Mouse (Mus musculus) ovary, postnatal 36 days (tissue): Measurements from ENCODE around the gene Ptprz1.

Experiments
- DNase-seq: peaks from one replicate; pipeline ENCODE4 v3.0.0; 2022; ENCODE audit warnings: low spot score, mixed read lengths

Ptprz1 gene

DNA sequence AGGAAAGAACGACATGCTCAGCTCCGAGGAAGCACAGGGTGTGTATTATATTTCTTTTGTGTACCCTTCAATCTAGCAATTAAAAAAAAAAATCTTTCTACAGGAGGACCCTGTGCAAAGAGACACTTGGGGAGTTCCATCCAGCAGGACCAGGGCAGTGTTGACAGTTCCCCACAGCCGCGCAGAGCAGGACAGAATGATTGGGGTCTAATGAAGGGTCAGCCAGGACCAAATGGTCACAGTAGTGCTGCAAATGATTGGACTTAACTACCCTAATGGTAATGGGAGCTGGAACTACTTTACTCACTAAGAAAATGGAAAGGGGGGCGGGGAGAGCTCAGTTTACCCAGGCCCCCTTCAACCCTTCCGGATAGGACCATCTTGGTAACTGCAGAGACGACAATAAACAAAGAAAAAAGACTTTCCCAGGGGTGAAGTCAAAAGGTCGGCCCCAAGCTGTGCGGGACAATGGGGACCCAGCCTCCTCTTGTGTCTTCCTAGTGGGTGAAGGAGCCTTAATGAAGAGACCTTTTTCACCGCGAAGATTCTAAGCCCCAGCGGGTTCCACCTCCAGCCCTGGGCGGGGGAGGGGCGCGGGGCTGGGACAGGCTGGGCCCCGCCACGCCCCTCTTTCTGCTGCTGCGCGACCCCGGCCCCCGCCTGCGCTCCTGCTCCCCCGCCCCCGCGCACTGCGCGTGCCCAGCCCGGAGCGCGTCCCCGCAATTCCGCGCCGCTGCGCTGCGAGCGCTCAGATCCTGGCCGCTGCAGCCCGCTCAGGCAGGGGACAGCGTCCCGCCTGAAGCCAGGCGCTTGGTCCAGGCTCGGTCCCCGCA is at the start of gene Ptprz1:
Gene Ptprz1, plus strand, starts transcription at position 722 of the 833 bp plus-strand sequence.
- peak; percentile 73 for DNase-seq

DNA sequence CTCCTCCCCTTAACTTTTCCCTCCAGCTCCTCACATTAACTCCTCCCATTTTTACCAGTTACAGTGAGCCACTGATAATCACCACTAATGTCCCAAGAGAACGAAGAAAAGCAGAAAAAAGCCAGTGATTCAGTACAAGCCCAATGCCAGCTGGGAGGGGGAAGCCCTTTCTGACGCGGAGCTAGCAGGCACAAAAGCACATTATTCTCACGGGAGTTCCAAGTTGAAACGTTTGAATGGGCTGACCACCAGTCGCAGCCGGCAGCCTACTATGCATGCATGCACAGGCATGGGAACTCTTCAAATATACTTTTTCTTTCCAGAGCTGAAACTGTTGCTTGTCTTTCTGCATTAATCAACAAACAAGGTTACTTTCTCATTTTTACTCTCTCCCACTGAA is 41.7 kb upstream of the Ptprz1 start:
- no peak for DNase-seq

DNA sequence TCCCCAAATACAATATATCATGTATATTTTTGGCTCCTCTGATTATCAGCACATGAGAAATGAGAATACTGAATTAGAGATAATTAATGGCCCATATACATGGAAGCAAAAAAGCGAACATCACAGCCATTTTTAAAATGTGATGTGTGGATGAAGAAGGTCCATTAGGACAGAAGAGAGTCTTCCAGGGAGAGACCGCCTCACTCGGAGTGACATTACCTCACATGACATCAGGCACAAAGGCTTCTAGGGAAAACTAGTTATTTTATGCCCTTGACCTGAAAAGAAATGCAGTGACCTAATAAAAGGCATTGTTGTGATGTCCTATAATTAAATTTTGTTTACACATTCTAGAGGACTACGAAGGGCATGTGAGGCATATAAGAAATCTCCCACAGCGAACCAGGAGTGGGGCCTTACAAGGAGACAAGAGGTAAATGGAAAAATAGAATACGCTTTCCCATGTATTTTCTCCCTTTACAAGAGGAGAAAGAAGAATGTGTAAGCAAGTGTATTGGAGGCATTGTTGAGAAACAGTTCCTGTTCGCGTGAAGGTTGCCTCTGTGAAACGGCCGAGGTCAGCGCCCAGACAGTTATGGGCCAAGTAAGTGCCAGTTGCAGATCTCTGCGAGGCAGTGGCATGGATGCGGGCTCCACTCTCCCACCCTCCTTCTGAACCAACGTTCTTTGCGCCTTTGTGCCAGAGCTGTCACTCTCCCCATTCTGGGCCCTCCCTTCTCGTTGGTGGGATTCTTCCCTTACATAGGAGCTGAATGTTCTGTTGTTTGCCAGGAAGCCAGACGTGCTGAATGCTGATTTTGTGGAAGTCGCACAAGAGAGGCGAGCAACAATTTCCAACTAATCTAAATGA is 41.0 kb upstream of the Ptprz1 start:
- no peak for DNase-seq

DNA sequence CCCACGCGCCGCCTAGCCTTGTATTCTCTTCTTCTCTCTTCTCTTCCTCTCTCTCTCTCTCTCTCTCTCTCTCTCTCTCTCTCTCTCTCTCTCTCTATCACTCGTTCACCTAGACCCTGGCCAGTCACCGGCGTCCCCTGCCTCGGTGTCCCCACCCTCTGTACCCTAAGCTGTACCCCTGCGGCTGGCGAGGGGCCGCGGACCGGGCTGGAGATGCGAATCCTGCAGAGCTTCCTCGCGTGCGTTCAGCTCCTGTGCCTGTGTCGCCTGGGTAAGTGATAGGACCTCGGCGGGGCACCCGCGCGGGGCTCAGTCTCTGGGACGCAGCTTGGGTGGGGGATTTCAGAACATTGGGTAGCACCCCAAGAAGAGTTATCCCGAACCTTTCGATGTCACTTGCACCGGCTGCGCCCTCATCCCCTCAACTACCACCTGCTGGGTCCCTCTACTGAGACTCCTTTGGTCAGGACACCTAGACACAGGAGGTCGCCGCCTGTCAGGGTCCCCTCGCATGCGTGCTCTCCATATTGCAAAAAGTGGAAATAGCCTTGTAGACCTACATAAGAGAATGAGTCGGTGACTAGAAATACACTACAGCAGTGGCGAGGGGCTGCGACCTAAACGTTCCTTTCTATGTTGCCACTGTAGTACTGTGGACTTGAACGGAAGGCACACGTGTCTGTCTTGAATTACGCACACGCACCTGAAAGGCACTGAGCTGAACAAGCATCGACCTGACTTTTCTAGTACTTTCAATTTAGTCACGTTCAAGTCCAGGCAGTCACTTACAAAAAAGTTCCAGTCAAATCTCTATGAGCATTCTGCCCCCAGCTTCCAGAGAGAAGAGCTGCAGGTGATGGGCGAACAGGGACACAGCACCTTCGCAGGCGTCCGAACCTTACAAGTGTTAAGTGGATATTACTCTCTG is 576 bp downstream of the Ptprz1 start:
- peak; percentile 15 for DNase-seq

DNA sequence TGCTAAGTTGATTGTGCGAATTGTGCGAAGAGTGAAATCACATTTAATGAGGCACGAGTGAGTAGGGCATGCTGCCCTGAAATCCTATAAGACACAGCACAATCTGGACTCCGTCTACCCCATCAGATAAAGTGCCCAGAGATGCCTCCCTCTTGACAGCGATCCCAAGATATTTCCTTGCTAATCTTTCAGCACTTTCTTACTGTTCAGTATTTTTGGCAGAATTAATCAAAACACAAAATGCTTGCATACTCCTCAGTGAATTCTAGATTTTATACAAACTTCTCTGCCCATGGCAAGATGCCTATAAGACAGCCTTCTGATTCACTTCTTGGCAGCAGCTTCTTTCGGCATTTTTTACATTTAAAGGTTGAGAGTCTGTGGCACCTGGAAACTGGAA is 12.7 kb downstream of the Ptprz1 start:
- DNase-seq = no peak

DNA sequence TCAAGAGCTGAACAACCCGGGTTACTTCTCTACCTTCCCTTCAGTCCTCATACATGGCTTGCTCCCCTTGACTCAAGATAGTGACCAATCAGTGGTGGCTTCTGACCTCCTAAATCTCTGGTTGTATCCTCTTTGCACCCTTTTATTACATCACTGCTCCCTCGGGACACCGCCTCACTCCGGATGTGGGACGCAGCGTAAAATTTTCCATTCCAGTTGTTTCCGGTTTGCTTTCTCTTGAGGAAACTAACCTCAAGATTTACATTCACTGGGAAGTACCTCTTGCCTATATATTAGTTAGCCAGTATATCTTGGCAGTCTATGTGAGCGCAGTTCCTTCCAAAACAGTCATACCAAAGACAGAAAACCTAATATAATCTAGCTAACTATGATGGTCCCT is 14.0 kb downstream of the Ptprz1 start:
- DNase-seq = no peak

DNA sequence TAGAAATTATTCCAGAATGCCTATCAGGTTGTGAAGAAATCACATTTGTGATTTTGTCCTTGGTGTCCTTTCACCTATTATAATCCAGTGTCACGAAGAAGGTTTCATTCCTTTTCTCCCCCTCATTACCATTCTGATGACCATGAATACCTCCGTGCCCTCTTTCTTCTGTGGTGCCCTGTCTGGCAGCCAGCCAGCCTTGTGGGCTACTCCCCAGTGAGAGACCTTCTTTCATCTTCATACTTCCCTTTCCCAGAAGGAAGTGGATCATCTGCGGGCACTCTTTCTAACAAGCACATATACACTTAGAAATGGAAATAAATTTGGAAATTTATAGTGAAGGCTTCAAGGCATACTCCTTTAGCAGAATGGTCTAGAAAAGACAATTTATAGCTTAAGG is 26.7 kb downstream of the Ptprz1 start:
- DNase-seq = no peak

DNA sequence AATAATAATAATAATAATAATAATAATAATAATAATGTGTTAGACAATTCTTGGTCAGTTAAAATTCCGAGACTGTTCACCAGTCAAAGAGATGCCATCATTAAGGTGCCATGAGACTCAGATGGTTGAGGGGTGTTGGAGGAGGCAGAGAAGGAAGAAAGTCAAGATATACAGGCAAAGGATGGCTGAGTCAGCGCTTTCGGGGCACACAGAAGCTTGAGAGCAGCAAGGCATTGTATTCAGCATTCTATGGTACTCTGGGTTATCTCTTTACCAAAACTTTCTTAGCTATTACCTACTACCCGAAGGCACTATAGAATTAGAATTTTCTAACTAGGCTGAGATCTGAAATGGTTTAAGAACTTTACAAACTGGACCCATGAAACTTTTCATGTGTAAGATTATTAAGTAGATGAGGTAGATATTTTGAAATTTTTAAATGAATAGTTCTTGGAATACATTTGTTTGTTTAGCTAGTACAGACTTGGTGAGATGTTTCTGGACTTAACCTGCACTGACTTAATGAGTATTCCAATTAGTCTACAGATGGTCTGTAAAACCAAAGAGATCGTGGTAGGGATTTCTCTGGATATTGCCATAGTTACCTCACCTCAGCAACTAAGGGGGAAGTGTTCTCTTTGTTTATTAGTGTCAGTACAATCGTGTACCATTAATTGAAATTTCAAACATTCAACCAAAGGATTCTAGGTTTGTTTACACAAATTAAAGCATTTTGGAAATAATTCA is 33.4 kb downstream of the Ptprz1 start:
- no peak for DNase-seq

DNA sequence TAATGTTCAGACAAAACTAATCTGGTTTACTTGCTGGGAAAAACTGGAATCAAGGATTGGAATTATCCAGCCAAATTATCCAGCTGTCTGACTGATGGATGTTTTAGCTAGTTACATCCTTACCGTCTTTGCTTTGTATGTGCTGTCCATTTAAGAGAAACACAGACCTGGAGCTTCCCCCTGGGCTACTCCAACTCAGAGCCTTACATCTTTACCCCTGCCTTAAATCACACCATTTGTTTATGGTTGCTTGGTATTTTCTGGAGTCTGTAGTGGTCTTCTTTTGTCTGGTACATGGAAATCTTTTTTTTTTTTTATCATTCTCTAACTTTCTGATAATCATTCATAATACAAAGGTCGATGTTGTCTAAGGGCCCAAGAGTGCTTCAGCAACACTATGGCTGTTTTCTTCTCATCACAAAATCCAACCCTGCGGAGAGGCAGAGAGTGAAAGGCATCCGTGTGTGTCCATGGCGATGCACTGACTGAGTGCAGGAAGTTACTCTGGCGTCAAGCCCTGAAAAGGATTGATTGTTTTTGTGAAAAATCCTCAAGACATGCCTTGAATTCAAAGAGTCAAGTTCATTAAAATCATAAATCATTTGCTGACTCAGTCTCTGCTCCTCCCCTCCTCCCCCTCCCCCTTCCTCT is 34.1 kb downstream of the Ptprz1 start:
- no peak for DNase-seq

DNA sequence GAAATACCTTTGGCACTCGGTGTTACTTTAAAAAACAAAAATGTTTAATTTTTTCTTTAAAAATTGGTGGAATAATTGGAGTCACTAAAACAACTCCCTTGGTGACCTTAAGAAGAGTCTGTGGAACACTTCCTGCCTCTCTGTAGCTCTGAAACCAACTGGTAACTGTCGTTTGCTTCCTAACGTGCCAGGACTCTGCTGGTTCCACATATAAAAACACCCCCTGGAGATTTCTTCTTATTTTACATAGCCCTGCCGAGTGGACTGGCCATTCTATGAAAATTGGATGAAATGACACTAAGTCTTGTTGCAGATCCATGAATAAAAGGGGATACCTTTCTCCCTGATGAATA is 34.6 kb downstream of the Ptprz1 start:
- no peak for DNase-seq

DNA sequence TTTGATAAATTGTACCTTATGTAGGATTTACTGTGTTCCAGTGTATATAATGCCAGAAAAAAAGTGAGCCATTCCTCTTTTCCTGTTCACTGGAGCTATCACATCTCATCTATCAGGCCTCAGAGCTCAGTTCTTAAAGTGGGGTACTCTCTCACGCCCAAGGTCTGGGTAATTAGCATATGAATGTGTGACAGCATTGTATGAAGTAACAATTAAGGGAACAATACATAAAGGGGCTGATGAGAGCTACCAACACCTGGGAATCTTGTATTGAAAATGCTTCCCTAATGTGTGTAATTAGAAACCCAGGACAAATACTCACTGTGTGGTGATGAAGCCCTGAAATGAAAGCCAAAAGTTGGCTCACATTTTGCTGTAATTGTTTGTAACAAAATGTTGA is 47.6 kb downstream of the Ptprz1 start:
- DNase-seq = no peak

DNA sequence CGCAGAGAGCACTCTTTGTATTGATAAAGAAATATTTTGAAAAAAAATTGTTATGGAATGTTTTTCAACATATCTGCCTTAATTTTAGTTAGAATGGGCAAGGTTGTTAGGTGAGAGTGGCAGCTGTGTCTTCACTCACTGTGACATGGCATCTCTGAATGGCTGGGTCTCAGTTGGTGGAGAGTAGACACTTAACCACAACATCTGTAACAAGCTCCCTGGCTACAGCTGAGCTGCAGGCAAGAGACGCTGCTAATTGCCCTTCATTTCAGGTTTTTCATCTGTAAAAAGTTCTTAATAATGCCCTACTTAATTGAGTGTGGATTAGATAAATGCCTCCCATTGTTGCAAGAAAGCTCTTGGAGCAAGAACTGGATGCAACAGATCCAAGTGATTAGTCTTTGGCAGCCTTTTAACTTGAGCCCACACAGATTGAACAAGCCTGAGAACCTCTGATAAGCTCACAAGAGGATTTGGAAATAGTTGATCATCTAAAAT is 57.5 kb downstream of the Ptprz1 start:
- no peak for DNase-seq

DNA sequence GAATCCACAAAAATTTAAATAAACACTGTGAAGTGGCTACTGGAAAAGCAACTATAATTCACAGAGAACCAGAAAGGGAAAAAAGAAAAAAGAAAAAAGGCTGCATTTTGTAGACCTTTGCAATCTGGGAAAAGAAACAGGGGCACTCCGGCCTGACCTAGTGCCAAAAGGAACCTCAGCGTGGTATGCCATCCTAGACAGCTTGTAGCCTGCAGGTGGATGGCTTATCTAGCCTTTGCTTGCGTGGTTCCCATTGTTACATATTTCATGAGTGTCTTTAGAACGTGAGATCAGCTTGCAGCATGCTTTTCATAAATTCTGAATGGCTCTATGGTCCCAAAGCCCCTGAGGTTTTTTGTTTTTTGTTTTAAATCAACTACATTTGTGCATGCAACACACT is 61.8 kb downstream of the Ptprz1 start:
- DNase-seq = no peak

DNA sequence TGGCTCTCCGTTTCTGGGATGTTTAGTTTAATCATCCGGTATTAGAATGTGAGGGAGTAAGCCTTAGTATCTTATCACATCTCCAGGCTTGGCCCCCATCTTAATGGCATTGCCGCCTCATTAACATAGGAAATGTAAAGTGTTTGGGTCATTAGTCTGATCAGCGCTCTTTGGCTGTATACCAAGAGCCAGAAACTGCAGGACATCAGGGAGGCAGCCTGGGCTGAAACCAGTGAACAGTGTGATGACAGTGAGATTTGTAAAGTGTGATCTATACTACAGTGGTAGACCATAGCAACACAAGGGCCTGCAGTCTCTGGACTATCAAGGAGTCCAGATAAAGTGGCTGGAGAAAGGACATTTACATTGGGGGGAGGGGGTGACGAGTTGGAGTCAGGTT is 62.2 kb downstream of the Ptprz1 start:
- no peak for DNase-seq

DNA sequence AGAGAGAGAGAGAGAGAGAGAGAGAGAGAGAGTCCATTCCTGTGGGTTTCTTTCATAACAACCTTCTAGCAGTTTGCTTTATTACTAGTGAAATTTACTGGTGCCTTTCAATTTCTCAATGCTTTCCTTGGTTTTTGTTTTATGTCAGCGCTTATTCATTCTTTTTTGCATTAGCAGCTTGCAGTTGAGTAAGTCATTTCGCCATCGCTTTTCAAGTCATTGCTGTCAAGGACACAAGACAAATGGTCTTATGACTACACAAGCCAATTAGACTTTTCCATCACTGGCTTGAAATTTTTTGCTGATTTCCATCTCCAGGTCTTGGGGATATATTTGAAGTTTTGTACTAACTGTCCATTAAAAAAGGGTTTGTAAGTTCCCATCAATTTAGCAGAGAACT is 68.9 kb downstream of the Ptprz1 start:
- DNase-seq = no peak

DNA sequence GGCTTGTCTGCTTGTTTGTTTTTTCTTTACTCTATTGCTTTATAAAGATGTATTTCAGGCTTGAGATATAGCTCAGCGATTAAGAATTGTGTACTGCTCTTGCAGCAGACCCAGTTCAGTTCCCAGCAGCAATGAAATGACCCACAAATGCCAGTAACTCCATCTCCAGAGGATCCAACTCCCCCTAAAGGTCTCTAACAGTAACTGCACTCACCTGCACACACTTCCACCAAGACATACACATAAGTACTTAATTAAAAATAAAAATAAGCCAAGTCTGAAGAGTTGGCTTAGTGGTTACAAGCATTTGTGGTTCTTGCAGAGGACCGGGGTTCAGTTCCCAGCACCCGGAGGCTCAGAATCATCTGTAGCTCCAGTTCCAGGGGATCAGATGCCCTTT is 88.1 kb downstream of the Ptprz1 start:
- DNase-seq = no peak

DNA sequence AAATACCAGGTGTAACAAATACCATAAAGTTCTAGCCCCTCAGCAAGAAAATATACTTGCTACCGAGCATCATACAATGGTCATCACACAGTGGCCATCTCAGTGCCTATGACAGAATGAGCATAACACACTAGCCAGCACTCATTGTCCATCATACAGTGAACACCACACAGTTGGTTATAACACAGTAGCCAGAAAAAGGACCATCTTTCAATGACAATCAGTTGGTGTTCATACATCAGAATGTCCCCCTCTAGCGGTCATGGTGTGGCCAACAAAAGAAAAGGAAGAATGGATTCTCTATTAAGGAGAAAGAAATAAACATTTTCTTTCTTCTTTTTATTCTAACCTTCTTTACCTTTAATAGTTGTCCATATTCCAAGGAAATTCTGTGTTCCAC is 92.8 kb downstream of the Ptprz1 start:
- no peak for DNase-seq

DNA sequence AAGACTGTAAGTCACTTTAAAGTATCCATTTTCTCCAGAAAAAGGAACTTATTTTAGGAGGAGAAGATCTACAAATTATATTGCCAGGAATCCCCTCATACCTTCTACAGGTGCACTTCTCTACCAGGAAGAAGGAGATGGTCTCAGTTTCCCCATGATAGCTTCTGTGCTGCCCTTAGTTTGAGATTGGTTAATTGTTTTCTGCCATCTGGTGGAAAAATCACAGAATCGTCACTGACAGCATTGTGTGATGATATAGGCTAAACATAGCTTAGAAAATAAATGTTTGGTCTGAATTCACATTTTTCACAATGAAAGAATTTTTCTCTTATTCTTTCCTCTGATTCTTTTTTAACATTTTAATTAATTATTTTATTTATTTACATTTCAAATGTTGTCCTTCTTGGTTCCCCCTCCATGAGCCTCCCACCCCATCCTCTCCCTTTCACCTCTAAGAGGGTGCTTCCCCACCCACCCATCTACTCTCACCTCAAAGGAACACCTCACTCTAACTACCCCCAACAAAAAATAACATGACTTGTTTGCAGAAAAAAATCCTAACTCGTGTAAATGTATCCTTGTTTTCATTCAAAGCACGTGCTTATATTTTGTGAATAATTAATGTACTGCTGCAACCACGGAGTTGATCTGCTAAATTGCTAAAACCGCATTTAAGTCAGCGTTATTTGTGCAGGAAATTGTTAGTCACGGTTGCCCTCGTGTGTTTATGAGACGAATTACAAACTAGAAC is 108.6 kb downstream of the Ptprz1 start:
- no peak for DNase-seq

DNA sequence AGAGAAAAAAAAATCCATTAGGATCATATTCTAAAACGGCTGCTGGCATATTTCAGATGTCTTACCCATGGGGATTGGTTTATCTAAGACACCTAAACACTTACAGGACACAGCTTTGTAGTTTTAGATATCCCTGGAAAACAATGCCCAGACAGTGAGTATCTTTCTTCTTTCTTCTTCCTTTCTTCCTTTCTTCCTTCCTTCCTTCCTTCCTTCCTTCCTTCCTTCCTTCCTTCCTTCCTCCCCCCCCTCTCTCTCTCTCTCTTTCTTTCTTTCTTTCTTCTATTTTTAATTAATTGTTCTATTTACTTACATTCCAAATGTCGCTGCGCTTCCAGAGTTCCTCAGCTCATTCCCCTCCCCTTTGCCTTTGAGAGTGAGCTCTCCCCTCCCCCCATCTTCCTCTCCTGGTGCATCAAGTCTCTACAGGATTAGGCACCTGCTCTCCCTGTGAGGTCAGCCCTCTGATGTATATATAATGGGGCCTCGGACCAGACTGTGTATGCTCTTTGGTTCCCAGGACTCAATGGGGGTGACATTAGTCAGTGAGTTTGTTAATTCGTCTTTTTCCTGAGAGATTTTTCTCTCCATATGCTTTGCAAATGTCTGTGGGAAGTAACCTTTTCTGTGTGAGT is 109.3 kb downstream of the Ptprz1 start:
- no peak for DNase-seq

DNA sequence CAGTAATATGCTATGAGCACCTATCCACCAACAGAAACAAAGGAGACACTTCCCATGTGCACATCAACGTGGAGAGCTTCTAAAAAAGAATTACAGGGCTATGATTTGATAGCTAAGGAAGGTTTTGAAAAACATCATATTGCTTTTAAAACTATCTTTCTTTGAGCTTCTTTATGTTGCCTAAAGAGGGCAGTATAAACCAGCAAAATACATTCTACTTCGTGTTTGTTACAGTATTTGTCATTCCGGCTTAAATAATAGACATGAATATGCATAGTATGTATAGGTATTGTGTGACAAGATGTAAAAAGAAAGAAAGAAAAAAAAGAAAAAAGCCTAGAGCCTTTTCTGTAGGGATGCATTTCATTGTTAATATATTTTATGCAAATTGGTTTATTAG is 127.8 kb downstream of the Ptprz1 start:
- DNase-seq = no peak
